Mouse (Mus musculus) liver, embryonic 13.5 days (tissue): ENCODE data around the gene Pla2g4e. TPM values are rescaled to one million over a fixed set of nuclear protein-coding genes. Genes with fewer than 3 reads are reported as not detected.

Experiments used
- ATAC-seq: fragments of 200-750 bp; cut with Nextera tagmentation; 2 replicates; pipeline ENCODE4 v1.8.0; 2017; ENCODE audit warnings: low read depth, mild to moderate bottlenecking, moderate number of reproducible peaks, moderate library complexity
- DNase-seq: peaks from one replicate; pipeline ENCODE4 v3.0.0; 2022
- H3K27ac ChIP-seq: fragments of 300-500 bp; sonication (generic); 2 replicates; pipeline ENCODE4 v1.5.1; 2015; ENCODE audit warnings: moderate library complexity, mild to moderate bottlenecking, inconsistent platforms
- H3K27me3 ChIP-seq: fragments of 300-500 bp; sonication (generic); 2 replicates; pipeline ENCODE4 v1.6.1; 2015; ENCODE audit warnings: mild to moderate bottlenecking, inconsistent platforms
- H3K36me3 ChIP-seq: fragments of 300-500 bp; sonication (generic); 2 replicates; pipeline ENCODE4 v1.6.1; 2015; ENCODE audit warnings: mild to moderate bottlenecking, inconsistent platforms
- H3K4me1 ChIP-seq: fragments of 300-500 bp; sonication (generic); replicated peaks from 2 replicates; pipeline ENCODE4 v1.6.1; 2015; ENCODE audit warnings: inconsistent platforms
- H3K4me2 ChIP-seq: fragments of 300-500 bp; sonication (generic); 2 replicates; pipeline ENCODE4 v1.6.1; 2015; ENCODE audit warnings: inconsistent platforms, mild to moderate bottlenecking, moderate library complexity
- H3K4me3 ChIP-seq: fragments of 300-500 bp; sonication (generic); replicated peaks from 2 replicates; pipeline ENCODE4 v1.5.1; 2015; ENCODE audit warnings: mild to moderate bottlenecking, inconsistent platforms
- H3K9ac ChIP-seq: fragments of 300-500 bp; sonication (generic); 2 replicates; pipeline ENCODE4 v1.6.1; 2015; ENCODE audit warnings: mild to moderate bottlenecking, inconsistent platforms
- H3K9me3 ChIP-seq: fragments of 300-500 bp; sonication (generic); replicated peaks from 2 replicates; pipeline ENCODE4 v1.6.1; 2016; ENCODE audit warnings: inconsistent platforms
- WGBS: fragments of 180-500 bp; shearing (Covaris S2); methylation state at CpG from one replicate; pipeline ENCODE4 v1.1.7; 2015; ENCODE audit not compliant: insufficient replicate concordance; 5-methylcytosine and 5-hydroxymethylcytosine counted together
- polyA plus RNA-seq: library from polyadenylated mRNA; unstranded; fragments of >200 nt; fragmentation: Nextera tagmentation; extraction: Ambion mirVana; gene quantifications from 2 replicates; pipeline ENCODE4 v1.2.1, GENCODE M21; 2015

Pla2g4e gene
- polyA plus RNA-seq: 0.02 TPM in 1 of 2 replicates, not detected in the other

GRCm38 (mm10) chr2:120244679-120245420, at the start of gene Pla2g4e:
Gene Pla2g4e (minus strand): TSS chr2:120245335.
- Histone ChIP-seq H3K4me3 (peak within 1 kb of the TSS; percentile 23; the same call in 1 of the 2 replicates), H3K4me1 (no peaks in the 10 kb centered on the region), H3K9me3 (no peaks in the 10 kb centered on the region), H3K4me2 (peak within 1 kb of the TSS; percentile 46), H3K9ac (no peak within 1 kb of the TSS), H3K36me3 (no peaks in the 10 kb centered on the region), H3K27me3 (peaks cover 41% of the 10 kb centered on the region), H3K27ac (no peak within 1 kb of the TSS)
- ATAC-seq (no peak), DNase-seq (no peak)
- WGBS: 5% methylated on average over 27 of the region's 27 CpGs

DNA sequence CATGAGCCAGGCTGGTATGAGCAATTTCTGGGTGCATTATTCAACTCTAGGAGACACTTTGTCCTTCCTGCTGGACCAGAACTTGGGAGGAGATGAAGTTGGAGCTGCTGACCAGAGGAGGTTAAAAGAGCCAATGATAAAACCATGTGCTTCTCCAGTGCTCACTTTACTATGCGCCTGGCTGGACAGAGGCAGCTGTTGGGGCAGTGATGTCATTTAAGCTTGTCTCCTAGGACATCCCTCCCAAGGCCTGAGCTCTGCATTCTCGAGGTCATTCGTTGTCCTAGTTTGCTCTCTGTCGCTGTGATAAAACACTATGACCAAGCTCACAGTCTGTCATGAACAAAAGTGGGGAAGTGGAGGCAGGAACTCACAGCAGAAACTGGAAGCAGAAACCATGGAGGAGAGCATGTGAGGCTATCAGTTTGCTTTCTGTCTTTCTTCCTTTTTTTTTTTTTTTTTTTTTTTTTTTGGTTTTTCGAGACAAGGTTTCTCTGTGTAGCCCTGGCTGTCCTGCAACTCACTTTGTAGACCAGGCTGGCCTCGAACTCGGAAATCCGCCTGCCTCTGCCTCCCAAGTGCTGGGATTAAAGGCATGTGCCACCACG, 46.4 kb upstream of the Pla2g4e start:
- Histone ChIP-seq H3K36me3 (no peaks in the 10 kb centered on the region), H3K4me3 (no peak overlapping the region), H3K27ac (no peak overlapping the region), H3K9me3 (no peaks in the 10 kb centered on the region), H3K4me1 (no peaks in the 10 kb centered on the region), H3K4me2 (no peak overlapping the region), H3K27me3 (no peaks in the 10 kb centered on the region), H3K9ac (no peak overlapping the region)
- ATAC-seq (no peak), DNase-seq (no peak)
- WGBS: 58% methylated on average over 8 of the region's 9 CpGs

DNA sequence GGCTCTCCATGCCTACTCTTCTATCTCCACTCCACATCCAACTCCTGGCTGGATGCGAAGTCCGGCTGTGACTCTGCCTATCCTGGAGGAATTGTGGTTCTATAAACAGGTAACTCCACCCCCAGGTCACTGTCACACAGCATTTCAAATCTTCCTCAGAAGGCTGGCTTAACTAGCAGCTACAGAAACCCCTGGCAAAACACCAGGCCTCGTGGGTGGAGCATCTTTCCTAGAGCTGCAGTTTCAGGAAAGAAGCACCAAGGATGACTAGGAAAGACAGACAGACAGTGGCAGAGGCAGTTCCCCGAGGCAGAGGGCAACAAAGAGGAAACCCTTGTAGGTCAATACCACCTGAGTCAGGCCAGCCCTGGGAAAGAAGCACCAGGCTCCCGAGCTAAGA, 43.9 kb upstream of the Pla2g4e start, which contains the start of gene Pla2g4d:
Gene Pla2g4d, minus strand, starts transcription at position 203 of the 400 bp plus-strand sequence.
- Histone ChIP-seq H3K4me2 (no peak within 1 kb of the TSS), H3K4me1 (no peaks in the 10 kb centered on the region), H3K9ac (no peak within 1 kb of the TSS), H3K27me3 (no peaks in the 10 kb centered on the region), H3K36me3 (no peaks in the 10 kb centered on the region), H3K9me3 (no peaks in the 10 kb centered on the region), H3K4me3 (no peak within 1 kb of the TSS), H3K27ac (no peak within 1 kb of the TSS)
- ATAC-seq: no peak
- WGBS: 57% methylated on average over 5 of the region's 5 CpGs
- no peak for DNase-seq

- H3K36me3 ChIP-seq: no peaks in the 10 kb centered on the region
- WGBS: 61% methylated on average over 3 of the region's 3 CpGs
- H3K27me3 ChIP-seq: no peaks in the 10 kb centered on the region
- no peak for ATAC-seq
- no peak overlapping the region for H3K9ac ChIP-seq
- H3K4me3 ChIP-seq: no peak overlapping the region
- H3K4me1 ChIP-seq: no peaks in the 10 kb centered on the region
- H3K4me2 ChIP-seq: no peak overlapping the region
- H3K27ac ChIP-seq: no peak overlapping the region
- no peak for DNase-seq
- no peaks in the 10 kb centered on the region for H3K9me3 ChIP-seq
Observed at GRCm38 (mm10) chr2:120288401-120288800, 43.3 kb upstream of the Pla2g4e start.

DNA sequence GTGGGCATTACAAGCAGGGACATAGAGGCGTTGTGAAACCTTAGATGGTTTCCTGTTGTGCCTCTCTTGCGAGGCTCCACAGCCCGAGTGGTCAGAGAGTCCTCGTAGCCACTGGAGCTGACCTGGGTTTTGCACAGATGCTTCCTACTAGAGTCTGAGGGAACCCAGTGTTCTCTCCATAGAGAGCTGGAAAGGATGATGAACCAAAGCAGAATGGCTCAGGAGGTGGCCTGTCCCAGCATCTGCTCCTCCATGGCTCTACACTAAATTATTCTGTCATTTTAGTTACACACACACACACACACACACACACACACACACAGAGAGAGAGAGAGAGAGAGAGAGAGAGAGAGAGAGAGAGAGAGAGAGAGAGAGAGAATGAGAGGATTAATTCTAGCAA, 40.5 kb upstream of the Pla2g4e start:
- H3K4me2 ChIP-seq: no peak overlapping the region
- DNase-seq (no peak), ATAC-seq (no peak)
- no peaks in the 10 kb centered on the region for H3K4me1 ChIP-seq
- H3K9ac ChIP-seq: no peak overlapping the region
- 46% methylated on average over 4 of the region's 4 CpGs for WGBS
- H3K4me3 ChIP-seq: no peak overlapping the region
- H3K27ac ChIP-seq: no peak overlapping the region
- H3K9me3 ChIP-seq: no peaks in the 10 kb centered on the region
- H3K27me3 ChIP-seq: no peaks in the 10 kb centered on the region
- H3K36me3 ChIP-seq: no peaks in the 10 kb centered on the region

GRCm38 (mm10) chr2:120284705-120285104, 39.6 kb upstream of the Pla2g4e start:
- ATAC-seq (no peak), DNase-seq (no peak)
- Histone ChIP-seq H3K4me2 (no peak overlapping the region), H3K27ac (no peak overlapping the region), H3K9me3 (no peaks in the 10 kb centered on the region), H3K4me3 (no peak overlapping the region), H3K36me3 (no peaks in the 10 kb centered on the region), H3K4me1 (no peaks in the 10 kb centered on the region), H3K27me3 (no peaks in the 10 kb centered on the region), H3K9ac (no peak overlapping the region)

DNA sequence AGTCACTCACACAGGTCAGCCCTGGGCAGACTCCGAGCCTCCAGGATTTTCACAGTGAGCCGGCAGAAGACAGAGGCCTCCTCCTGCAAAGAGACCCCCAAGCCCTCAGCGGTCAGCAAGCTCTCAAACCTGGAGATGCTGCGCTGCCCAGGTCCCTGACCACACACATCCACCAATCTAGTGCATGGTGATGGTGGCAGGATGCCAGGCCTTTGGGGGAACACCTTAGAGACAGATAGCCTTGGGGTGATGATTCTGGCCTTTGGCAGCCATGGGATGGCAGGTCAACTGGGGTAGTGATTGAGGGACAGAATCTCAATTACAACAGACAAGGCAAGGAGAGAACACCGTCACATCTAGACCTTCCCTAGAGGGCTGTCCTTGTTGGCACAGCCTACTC, 39.0 kb upstream of the Pla2g4e start:
- 65% methylated on average over 5 of the region's 5 CpGs for WGBS

GRCm38 (mm10) chr2:120283550-120283949, 38.4 kb upstream of the Pla2g4e start:
- no peaks in the 10 kb centered on the region for H3K4me1 ChIP-seq
- 40% methylated on average over 6 of the region's 6 CpGs for WGBS
- no peak overlapping the region for H3K4me3 ChIP-seq
- H3K4me2 ChIP-seq: no peak overlapping the region
- no peak overlapping the region for H3K27ac ChIP-seq
- no peaks in the 10 kb centered on the region for H3K36me3 ChIP-seq
- no peak for DNase-seq
- no peak for ATAC-seq
- H3K9ac ChIP-seq: no peak overlapping the region
- no peaks in the 10 kb centered on the region for H3K9me3 ChIP-seq
- no peaks in the 10 kb centered on the region for H3K27me3 ChIP-seq

More for the DNA sequence above, 39.0 kb upstream of the Pla2g4e start:
- Histone ChIP-seq H3K4me3 (no peak overlapping the region), H3K9me3 (no peaks in the 10 kb centered on the region), H3K27me3 (no peaks in the 10 kb centered on the region), H3K27ac (no peak overlapping the region), H3K4me1 (no peaks in the 10 kb centered on the region), H3K4me2 (no peak overlapping the region), H3K9ac (no peak overlapping the region), H3K36me3 (no peaks in the 10 kb centered on the region)
- no peak for ATAC-seq
- DNase-seq: no peak

DNA sequence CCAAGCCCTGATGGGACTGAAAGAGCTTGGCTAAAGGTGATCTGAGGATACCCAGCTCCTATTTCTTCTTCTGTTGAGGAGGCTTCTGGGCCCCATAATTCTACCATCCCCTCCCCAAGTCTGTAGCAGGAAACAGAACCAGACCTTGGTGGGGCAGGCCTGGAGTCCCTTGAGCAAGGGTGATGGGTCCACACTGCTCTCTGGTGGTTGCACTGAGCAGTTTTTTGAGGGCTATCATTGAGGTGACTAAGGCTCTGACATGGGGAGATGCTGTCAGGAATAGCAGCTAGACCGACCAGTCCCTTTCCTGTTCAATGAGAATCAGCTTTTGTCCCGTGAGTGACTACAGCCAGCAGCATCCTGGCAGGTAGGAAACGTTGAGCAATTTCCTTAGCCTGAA, 36.1 kb upstream of the Pla2g4e start:
- DNase-seq (no peak), ATAC-seq (no peak)
- Histone ChIP-seq H3K4me2 (no peak overlapping the region), H3K4me1 (no peaks in the 10 kb centered on the region), H3K9me3 (no peaks in the 10 kb centered on the region), H3K27ac (no peak overlapping the region), H3K4me3 (no peak overlapping the region), H3K36me3 (no peaks in the 10 kb centered on the region), H3K27me3 (no peaks in the 10 kb centered on the region), H3K9ac (no peak overlapping the region)
- WGBS: 32% methylated on average over 3 of the region's 3 CpGs

- ATAC-seq: no peak
- no peak overlapping the region for H3K4me3 ChIP-seq
- H3K27me3 ChIP-seq: no peaks in the 10 kb centered on the region
- no peak overlapping the region for H3K4me2 ChIP-seq
- H3K27ac ChIP-seq: no peak overlapping the region
- 12% methylated on average over 8 of the region's 8 CpGs for WGBS
- no peaks in the 10 kb centered on the region for H3K9me3 ChIP-seq
- DNase-seq: peak; percentile 21
- H3K4me1 ChIP-seq: no peaks in the 10 kb centered on the region
- no peaks in the 10 kb centered on the region for H3K36me3 ChIP-seq
- H3K9ac ChIP-seq: no peak overlapping the region
Observed at GRCm38 (mm10) chr2:120279961-120280360, 34.8 kb upstream of the Pla2g4e start.

- H3K27me3 ChIP-seq: no peaks in the 10 kb centered on the region
- no peaks in the 10 kb centered on the region for H3K36me3 ChIP-seq
- H3K9me3 ChIP-seq: no peaks in the 10 kb centered on the region
- DNase-seq: no peak
- no peak overlapping the region for H3K4me2 ChIP-seq
- H3K4me1 ChIP-seq: no peaks in the 10 kb centered on the region
- H3K27ac ChIP-seq: no peak overlapping the region
- no peak overlapping the region for H3K9ac ChIP-seq
- no peak overlapping the region for H3K4me3 ChIP-seq
- 61% methylated on average over 4 of the region's 4 CpGs for WGBS
- ATAC-seq: no peak
Observed at GRCm38 (mm10) chr2:120276951-120277350, 31.8 kb upstream of the Pla2g4e start.

GRCm38 (mm10) chr2:120268635-120269034, 23.5 kb upstream of the Pla2g4e start:
- no peak overlapping the region for H3K27ac ChIP-seq
- H3K9me3 ChIP-seq: no peaks in the 10 kb centered on the region
- peaks cover 10% of the 10 kb centered on the region for H3K27me3 ChIP-seq
- no peak overlapping the region for H3K4me3 ChIP-seq
- no peak for DNase-seq
- no peaks in the 10 kb centered on the region for H3K4me1 ChIP-seq
- H3K36me3 ChIP-seq: no peaks in the 10 kb centered on the region
- no peak for ATAC-seq
- WGBS: 1% methylated on average over 9 of the region's 9 CpGs
- H3K4me2 ChIP-seq: no peak overlapping the region
- H3K9ac ChIP-seq: no peak overlapping the region
